Mouse (Mus musculus) Patski (cell line): ENCODE results near the gene Larp1b. TPM values are rescaled to one million over a fixed set of nuclear protein-coding genes. Genes with fewer than 3 reads are reported as not detected.
A peak's percentile ranks its signal among the peaks of the same experiment; 100 is the strongest.
"Not testable (repeated sequence)": the region's sequence is repeated elsewhere in the genome, so short reads cannot be mapped to it uniquely, and the experiment has no call there.

ENCODE experiments used
- ATAC-seq: fragments of 100-300 bp; one replicate; pipeline ENCODE4 v1.8.0; 2021
- CTCF ChIA-PET: fragments of 350-600 bp; sonication (Branson Sonifier 250); formaldehyde crosslinking; loops from one replicate; lab custom pipeline; 2022; ENCODE audit warnings: inconsistent platforms; lab: Charles Lee
- POLR2A ChIA-PET: fragments of 350-600 bp; sonication (Branson Sonifier 250); formaldehyde crosslinking; loops from one replicate; lab custom pipeline; 2022; ENCODE audit warnings: antibody characterized with exemption, inconsistent platforms; lab: Charles Lee
- DNase-seq: peaks from one replicate; pipeline ENCODE4 v3.0.0-alpha.2; 2011; ENCODE audit warnings: low read depth, low spot score
- H3K27me3 ChIP-seq: fragments of 371-371 bp; one replicate; pipeline ENCODE4 v1.5.1; 2021
- CTCF ChIP-seq: fragments of 100-300 bp; IDR thresholded peaks from one replicate; pipeline ENCODE4 v1.5.1; 2021
- in situ Hi-C: fragments of 300-500 bp; cut with MboI; formaldehyde crosslinking; loops from 3 replicates; pipeline ENCODE4 v1.11.1; 2018; ENCODE audit warnings: low pct_unique_long_range_greater_than_20kb, mixed read lengths
- polyA plus RNA-seq: library from polyadenylated mRNA; unstranded; gene quantifications from one replicate; pipeline ENCODE4 v1.2.3, GENCODE M21; 2021

The Larp1b gene
- polyA plus RNA-seq: 64.6 TPM

- TF ChIP-seq CTCF: no peak
- ChIA-PET CTCF (no interaction called here), POLR2A (no interaction called here)
- no peaks in the 10 kb centered on the region for H3K27me3 ChIP-seq
- peak; percentile 84 for ATAC-seq
- in situ Hi-C loops: no loop called here
- DNase-seq: peak; percentile 93
Observed at GRCm38 (mm10) chr3:40949170-40949902, at the start of gene Larp1b. TSS of gene Larp1b (plus strand) at chr3:40949828.

DNA sequence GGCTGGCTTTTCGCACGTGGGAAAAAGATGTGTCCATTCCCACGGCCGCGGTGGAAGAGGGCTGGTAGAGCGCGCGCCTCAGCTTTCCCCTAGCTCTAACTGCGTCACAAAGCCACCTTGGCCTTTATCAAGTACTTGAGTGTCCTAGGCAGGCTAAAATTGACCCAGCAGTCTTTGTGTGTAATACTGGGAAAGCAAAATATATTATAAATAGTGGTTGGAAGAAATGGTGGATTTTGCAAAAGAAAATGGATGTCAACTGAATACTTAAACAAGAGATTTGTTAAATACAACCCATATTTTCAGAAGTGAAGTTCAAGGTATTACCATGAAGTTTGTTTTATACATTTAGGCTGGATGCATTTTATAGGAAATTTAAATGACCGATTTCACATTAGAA is 47.2 kb upstream of the Larp1b start, which contains the start of gene 1700034I23Rik:
Gene 1700034I23Rik (minus strand): TSS at position 101 of the 400 bp plus-strand sequence.
- H3K27me3 ChIP-seq, DNase-seq, CTCF ChIA-PET, POLR2A ChIA-PET, ATAC-seq, in situ Hi-C loops: not testable (repeated sequence)

DNA sequence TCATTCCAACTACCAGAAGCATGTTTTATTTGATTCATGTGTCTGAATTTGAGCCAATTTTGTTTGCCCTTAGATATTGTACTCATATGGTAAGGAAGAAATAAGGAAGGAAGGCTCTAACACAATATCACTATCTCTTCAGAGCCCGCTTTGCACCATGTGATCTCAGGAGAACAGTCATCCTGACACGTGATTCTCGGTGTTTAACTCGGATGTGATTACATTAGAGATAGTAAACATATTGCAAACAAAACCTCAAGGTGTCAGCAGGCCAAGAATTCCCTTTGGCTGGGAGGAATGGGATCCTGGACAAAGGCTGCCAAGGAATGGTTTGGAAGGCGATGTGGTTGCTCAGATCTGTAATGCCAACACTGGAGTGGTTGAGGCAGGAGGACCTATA is 11.4 kb upstream of the Larp1b start:
- DNase-seq (no peak), ATAC-seq (no peak)
- in situ Hi-C loops: no loop called here
- no peak for TF ChIP-seq CTCF
- no peaks in the 10 kb centered on the region for H3K27me3 ChIP-seq
- ChIA-PET POLR2A (interaction anchor here (0.7 kb wide), 1 partner anchor 82 kb away, joined by 3 read pairs; no protein-coding TSS in a partner anchor), CTCF (no interaction called here)

DNA sequence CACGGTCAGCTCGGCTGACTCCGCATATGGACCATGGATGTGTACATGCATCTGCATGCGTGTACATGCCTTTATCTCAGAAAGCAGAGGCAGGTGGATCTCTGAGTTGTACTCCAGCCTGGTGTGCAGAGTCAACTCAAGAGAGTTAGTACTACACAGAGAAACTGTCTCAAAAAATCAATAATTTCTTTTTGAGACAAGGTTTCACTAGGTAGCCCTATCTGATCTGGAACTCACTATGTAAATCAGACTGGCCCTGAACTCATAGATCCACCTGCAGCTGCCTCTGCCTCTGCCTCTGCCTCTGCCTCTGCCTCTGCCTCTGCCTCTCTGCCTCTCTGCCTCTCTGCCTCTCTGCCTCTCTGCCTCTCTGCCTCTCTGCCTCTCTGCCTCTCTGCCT is 11.0 kb upstream of the Larp1b start:
- H3K27me3 ChIP-seq: no peaks in the 10 kb centered on the region
- in situ Hi-C loops: no loop called here
- no peak for ATAC-seq
- ChIA-PET CTCF (no interaction called here), POLR2A (no interaction called here)
- DNase-seq: no peak
- TF ChIP-seq CTCF: no peak

- no peak for ATAC-seq
- no peak for TF ChIP-seq CTCF
- in situ Hi-C loops: no loop called here
- DNase-seq: no peak
- POLR2A ChIA-PET: no interaction called here
- CTCF ChIA-PET: no interaction called here
- no peaks in the 10 kb centered on the region for H3K27me3 ChIP-seq
Observed at GRCm38 (mm10) chr3:40939019-40939418, 10.6 kb upstream of the Larp1b start.

- no peaks in the 10 kb centered on the region for H3K27me3 ChIP-seq
- in situ Hi-C loops: loop anchor here (10.0 kb wide), 1 partner anchor 225 kb away; no protein-coding TSS in a partner anchor
- peak; percentile 42 for ATAC-seq
- ChIA-PET CTCF (no interaction called here), POLR2A (no interaction called here)
- no peak for DNase-seq
- no peak for TF ChIP-seq CTCF
Observed at GRCm38 (mm10) chr3:40949903-40950600, 424 bp downstream of the Larp1b start.

- POLR2A ChIA-PET: no interaction called here
- ATAC-seq: peak; percentile 44
- TF ChIP-seq CTCF: no peak
- in situ Hi-C loops: loop anchor here (10.0 kb wide), 1 partner anchor 224 kb away; no protein-coding TSS in a partner anchor
- DNase-seq: peak; percentile 59
- no peaks in the 10 kb centered on the region for H3K27me3 ChIP-seq
- CTCF ChIA-PET: no interaction called here
Observed at GRCm38 (mm10) chr3:40950601-40951201, 1.1 kb downstream of the Larp1b start.

DNA sequence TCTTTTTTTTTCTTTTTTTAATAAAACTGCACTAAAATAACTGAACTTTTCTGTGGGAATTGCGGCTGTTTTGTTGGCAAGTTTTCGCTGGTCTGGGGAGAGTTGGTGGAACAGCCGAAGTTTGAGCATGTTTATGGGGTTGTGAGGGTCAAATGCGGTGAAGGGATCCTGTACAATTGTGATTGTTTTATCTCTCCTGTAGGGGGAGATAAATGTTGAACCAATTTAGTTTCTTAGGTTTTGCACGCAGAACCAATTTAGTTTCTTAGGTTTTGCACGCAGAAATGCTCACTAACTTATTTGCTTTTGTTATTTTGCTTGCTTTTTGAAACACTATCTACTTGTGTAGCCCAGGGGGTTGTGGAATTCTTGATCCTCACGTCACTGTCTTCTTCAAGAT is 1.7 kb downstream of the Larp1b start:
- TF ChIP-seq CTCF: no peak
- DNase-seq: peak; percentile 25
- ChIA-PET CTCF (no interaction called here), POLR2A (no interaction called here)
- no peak for ATAC-seq
- in situ Hi-C loops: loop anchor here (10.0 kb wide), 1 partner anchor 223 kb away; no protein-coding TSS in a partner anchor
- H3K27me3 ChIP-seq: no peaks in the 10 kb centered on the region

GRCm38 (mm10) chr3:40952606-40953005 is 3.0 kb downstream of the Larp1b start:
- in situ Hi-C loops: loop anchor here (10.0 kb wide), 1 partner anchor 222 kb away; no protein-coding TSS in a partner anchor
- DNase-seq (no peak), ATAC-seq (no peak)
- POLR2A ChIA-PET: interaction anchor here (0.6 kb wide), 1 partner anchor 164 kb away, joined by 4 read pairs; no protein-coding TSS in a partner anchor
- no peaks in the 10 kb centered on the region for H3K27me3 ChIP-seq
- TF ChIP-seq CTCF: no peak
- CTCF ChIA-PET: interaction anchor here (0.7 to 2.0 kb wide), 13 partner anchors 8 to 230 kb away, joined by 3 to 8 read pairs (median 4); no protein-coding TSS in a partner anchor

DNA sequence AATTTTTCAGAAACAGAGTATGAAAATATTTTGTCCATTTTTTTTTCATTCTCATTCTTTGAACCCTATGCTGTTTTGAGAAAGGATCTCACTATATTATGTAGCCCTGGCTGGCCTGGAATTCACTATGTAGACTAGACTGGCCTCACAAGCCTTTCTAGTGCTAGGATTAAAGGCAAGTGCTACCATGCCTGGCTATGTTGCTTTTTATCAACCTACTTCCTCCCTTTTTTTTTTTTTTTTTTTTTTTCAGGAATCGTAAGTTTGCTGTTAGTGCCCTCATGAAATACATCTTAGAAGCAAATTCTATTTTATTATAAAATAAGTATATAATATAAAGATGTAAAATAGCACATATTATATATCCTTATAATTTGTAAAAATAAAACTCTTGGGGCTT is 5.2 kb downstream of the Larp1b start:
- DNase-seq (no peak), ATAC-seq (no peak)
- no peaks in the 10 kb centered on the region for H3K27me3 ChIP-seq
- CTCF ChIA-PET: no interaction called here
- POLR2A ChIA-PET: no interaction called here
- no peak for TF ChIP-seq CTCF
- in situ Hi-C loops: loop anchor here (10.0 kb wide), 1 partner anchor 220 kb away; no protein-coding TSS in a partner anchor
